Mouse (Mus musculus) stomach, postnatal 0 days (tissue): ENCODE measurements around the gene Dnaic1. TPM values are rescaled to one million over a fixed set of nuclear protein-coding genes. Genes with fewer than 3 reads are reported as not detected.

ENCODE experiments used
- ATAC-seq: fragments of 200-750 bp; cut with Nextera tagmentation; 2 replicates; pipeline ENCODE4 v1.8.0; 2017; ENCODE audit not compliant: low FRiP score, low TSS enrichment
- DNase-seq: peaks from one replicate; pipeline ENCODE4 v3.0.0-alpha.2; 2016; ENCODE audit warnings: low spot score
- H3K27ac ChIP-seq: fragments of 300-500 bp; sonication (generic); replicated peaks from 2 replicates; pipeline ENCODE4 v1.5.1; 2014; ENCODE audit warnings: mild to moderate bottlenecking, control low read depth
- H3K27me3 ChIP-seq: fragments of 300-500 bp; sonication (generic); 2 replicates; pipeline ENCODE4 v1.6.1; 2014; ENCODE audit warnings: low read length; ENCODE audit not compliant: control insufficient read depth, insufficient read depth
- H3K36me3 ChIP-seq: fragments of 300-500 bp; sonication (generic); 2 replicates; pipeline ENCODE4 v1.6.1; 2014; ENCODE audit warnings: low read length, mixed read lengths; ENCODE audit not compliant: control insufficient read depth, insufficient read depth
- H3K4me1 ChIP-seq: fragments of 300-500 bp; sonication (generic); replicated peaks from 2 replicates; pipeline ENCODE4 v1.6.1; 2014; ENCODE audit warnings: antibody characterized with exemption; ENCODE audit not compliant: control insufficient read depth, insufficient read depth
- H3K4me2 ChIP-seq: fragments of 300-500 bp; sonication (generic); replicated peaks from 2 replicates; pipeline ENCODE4 v1.6.1; 2014; ENCODE audit warnings: low read depth, mild to moderate bottlenecking, control low read depth, moderate library complexity
- H3K4me3 ChIP-seq: fragments of 300-500 bp; sonication (generic); 2 replicates; pipeline ENCODE4 v1.5.1; 2014; ENCODE audit warnings: low read depth, low read length, control low read depth
- H3K9ac ChIP-seq: fragments of 300-500 bp; sonication (generic); 2 replicates; pipeline ENCODE4 v1.6.1; 2014; ENCODE audit warnings: mild to moderate bottlenecking, low read length, control low read depth, mixed read lengths
- H3K9me3 ChIP-seq: fragments of 300-500 bp; sonication (generic); 2 replicates; pipeline ENCODE4 v1.6.1; 2016; ENCODE audit warnings: low read length; ENCODE audit not compliant: control insufficient read depth
- CTCF ChIP-seq: IDR thresholded peaks from 2 replicates; pipeline ENCODE4 v1.5.1; 2016; ENCODE audit warnings: antibody characterized with exemption, low read depth, mild to moderate bottlenecking, moderate library complexity
- EP300 ChIP-seq: optimal IDR thresholded peaks from 2 replicates; pipeline ENCODE3; 2016; ENCODE audit warnings: antibody characterized with exemption
- WGBS: fragments of 180-500 bp; shearing (Covaris S2); extraction: QIAGEN DNeasy Blood & Tissue Kit; methylation state at CpG from one replicate; pipeline ENCODE4 v1.1.7; 2014; 5-methylcytosine and 5-hydroxymethylcytosine counted together
- polyA plus RNA-seq: library from polyadenylated mRNA; unstranded; fragments of >200 nt; fragmentation: Nextera tagmentation; extraction: Ambion mirVana; gene quantifications from 2 replicates; pipeline ENCODE4 v1.2.1, GENCODE M21; 2015

The Dnaic1 gene
- polyA plus RNA-seq, 1 experiment from 2014 or later, result 6.0 TPM

GRCm38 (mm10) chr4:41545985-41546384 lies 23.6 kb upstream of the Dnaic1 start:
- H3K27me3 ChIP-seq, result no peaks in the 10 kb centered on the region
- DNase-seq (peak; percentile 50), ATAC-seq (no peak)
- TF ChIP-seq CTCF, result no peak
- H3K27ac ChIP-seq, result no peak overlapping the region
- 16% methylated on average over 8 of the region's 8 CpGs for WGBS
- no peak overlapping the region for H3K4me2 ChIP-seq
- H3K4me3 ChIP-seq, result no peak overlapping the region
- no peak overlapping the region for H3K9ac ChIP-seq
- H3K9me3 ChIP-seq, result no peaks in the 10 kb centered on the region
- no peaks in the 10 kb centered on the region for H3K4me1 ChIP-seq
- H3K36me3 ChIP-seq, result no peaks in the 10 kb centered on the region

DNA sequence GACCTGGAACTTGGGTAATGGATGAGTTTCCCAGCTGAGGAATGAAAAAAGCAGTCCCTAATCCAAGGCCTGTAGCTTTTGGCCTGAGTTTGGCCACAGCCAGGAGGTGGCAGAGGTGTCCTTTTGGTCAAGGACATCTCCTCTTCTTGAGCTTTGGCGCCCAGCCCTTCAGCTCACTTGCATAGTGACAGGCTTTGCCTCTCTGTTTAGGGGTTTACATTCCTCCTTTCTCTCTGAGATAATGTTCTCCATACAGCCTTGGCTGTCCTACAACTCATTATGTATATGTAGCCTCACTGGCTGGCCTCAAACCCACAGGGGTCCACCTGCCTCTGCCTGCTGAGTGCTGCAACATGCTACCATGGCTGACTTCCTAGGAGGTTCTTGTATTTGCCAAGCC lies 22.5 kb upstream of the Dnaic1 start:
- Histone ChIP-seq H3K4me3 (no peak overlapping the region), H3K27me3 (no peaks in the 10 kb centered on the region), H3K9me3 (no peaks in the 10 kb centered on the region), H3K4me1 (no peaks in the 10 kb centered on the region), H3K36me3 (no peaks in the 10 kb centered on the region), H3K27ac (no peak overlapping the region), H3K9ac (no peak overlapping the region), H3K4me2 (no peak overlapping the region)
- no peak for TF ChIP-seq CTCF
- TF ChIP-seq EP300, result no peak
- DNase-seq (no peak), ATAC-seq (no peak)
- WGBS, result 56% methylated on average over 1 of the region's 1 CpGs

DNA sequence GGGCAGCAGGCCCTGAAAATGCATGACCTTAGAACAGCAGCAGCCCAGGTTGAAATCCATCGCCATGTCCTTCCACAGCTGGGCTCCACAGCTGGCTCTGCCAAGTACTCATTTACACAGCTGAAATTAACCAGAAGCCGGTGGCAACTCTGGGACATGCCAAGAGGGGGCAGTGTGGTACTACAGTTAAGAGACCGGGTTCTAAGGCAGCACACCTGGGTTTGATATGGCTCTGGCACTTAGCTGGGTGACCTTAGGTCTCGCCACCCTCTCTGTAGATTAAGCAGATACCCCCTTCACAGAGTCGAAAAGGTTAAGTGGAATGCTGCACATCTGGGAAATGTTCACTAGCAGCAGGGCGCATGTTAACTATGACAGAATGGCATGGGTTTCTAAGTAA lies 17.0 kb upstream of the Dnaic1 start:
- DNase-seq (peak; percentile 77), ATAC-seq (no peak)
- peak; percentile 81 for TF ChIP-seq CTCF
- no peak for TF ChIP-seq EP300
- Histone ChIP-seq H3K9ac (no peak overlapping the region), H3K27me3 (no peaks in the 10 kb centered on the region), H3K36me3 (no peaks in the 10 kb centered on the region), H3K9me3 (no peaks in the 10 kb centered on the region), H3K4me2 (no peak overlapping the region), H3K4me3 (no peak overlapping the region), H3K27ac (no peak overlapping the region), H3K4me1 (no peaks in the 10 kb centered on the region)
- WGBS, result 33% methylated on average over 6 of the region's 6 CpGs

GRCm38 (mm10) chr4:41553116-41553515 lies 16.5 kb upstream of the Dnaic1 start:
- DNase-seq (no peak), ATAC-seq (no peak)
- Histone ChIP-seq H3K36me3 (no peaks in the 10 kb centered on the region), H3K4me3 (no peak overlapping the region), H3K4me1 (no peaks in the 10 kb centered on the region), H3K4me2 (no peak overlapping the region), H3K27me3 (no peaks in the 10 kb centered on the region), H3K9ac (no peak overlapping the region), H3K27ac (no peak overlapping the region), H3K9me3 (no peaks in the 10 kb centered on the region)
- TF ChIP-seq CTCF (no peak), EP300 (no peak)
- WGBS, result 77% methylated on average over 11 of the region's 11 CpGs

DNA sequence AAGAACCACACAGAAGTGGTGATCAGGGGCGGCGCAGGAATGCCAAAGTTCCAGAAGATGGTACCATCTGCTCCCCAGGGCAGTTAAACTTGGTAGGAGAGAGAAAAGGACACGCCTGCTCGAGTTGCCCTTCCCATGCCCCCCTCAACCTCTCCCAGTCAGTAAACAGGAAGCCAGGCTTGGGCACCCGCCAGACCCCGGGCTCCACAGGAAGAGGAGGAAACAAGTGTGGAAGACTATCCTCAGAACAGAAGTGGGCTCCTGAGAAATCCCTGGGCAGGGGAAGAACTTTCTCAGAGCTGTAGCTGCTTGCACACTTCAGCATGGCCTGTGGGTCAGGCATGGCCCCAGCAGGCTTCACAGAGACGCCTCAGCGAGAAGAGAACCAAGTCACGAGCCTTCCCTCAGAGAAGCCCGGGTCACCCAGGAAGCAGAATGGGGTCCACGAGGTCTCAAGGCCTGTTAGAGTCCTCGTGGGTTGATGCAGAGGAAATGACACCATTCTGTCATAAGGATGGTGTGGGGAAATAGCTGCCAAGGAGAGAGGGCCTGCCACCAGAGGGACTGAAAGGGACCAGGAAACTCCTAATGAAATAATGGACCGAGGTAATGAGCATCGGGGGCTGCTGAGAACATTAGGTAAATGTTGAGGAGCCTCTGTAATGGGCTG lies 14.4 kb upstream of the Dnaic1 start:
- no peak for DNase-seq
- H3K27ac ChIP-seq, result no peak overlapping the region
- H3K4me2 ChIP-seq, result no peak overlapping the region
- no peak for TF ChIP-seq EP300
- no peak for TF ChIP-seq CTCF
- no peaks in the 10 kb centered on the region for H3K4me1 ChIP-seq
- WGBS, result 61% methylated on average over 14 of the region's 14 CpGs
- no peak overlapping the region for H3K4me3 ChIP-seq
- H3K27me3 ChIP-seq, result no peaks in the 10 kb centered on the region
- no peaks in the 10 kb centered on the region for H3K9me3 ChIP-seq
- no peak; the same call in 1 of the 2 replicates for ATAC-seq
- H3K9ac ChIP-seq, result no peak overlapping the region
- H3K36me3 ChIP-seq, result no peaks in the 10 kb centered on the region

DNA sequence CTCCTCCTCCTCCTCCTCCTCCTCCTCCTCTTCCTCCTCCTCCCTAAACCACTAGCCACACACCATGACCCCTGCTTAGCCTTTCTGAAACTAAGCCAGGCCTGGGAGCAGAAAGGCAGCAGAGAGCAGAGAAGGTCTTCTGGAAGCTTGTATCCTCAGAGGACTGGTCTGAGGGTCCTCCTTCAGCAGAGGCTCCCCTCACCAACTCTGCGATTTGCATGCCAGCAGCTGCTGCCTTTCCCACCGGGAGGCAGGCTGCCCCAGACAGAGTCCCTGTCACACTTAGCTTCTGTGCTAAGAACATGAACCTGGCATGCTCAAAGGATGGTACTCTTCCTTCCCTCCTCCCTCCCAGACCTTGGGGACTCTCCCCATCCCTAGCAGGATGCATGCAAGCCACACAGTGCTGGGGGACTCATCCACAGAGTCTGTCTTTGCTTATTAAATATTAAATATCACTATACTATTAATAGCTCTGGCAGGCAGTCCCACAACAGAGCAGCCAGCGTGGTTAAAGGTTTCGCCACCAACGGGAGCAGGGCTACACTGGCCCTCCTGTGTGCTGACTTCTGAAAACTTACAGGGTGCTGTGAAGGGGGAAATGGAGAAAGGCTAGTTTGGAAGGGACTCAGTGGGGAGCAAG lies 13.1 kb upstream of the Dnaic1 start:
- WGBS, result 34% methylated on average over 5 of the region's 5 CpGs
- Histone ChIP-seq H3K9me3 (no peaks in the 10 kb centered on the region), H3K27ac (no peak overlapping the region), H3K4me3 (no peak overlapping the region), H3K9ac (no peak overlapping the region), H3K27me3 (no peaks in the 10 kb centered on the region), H3K4me2 (no peak overlapping the region), H3K36me3 (no peaks in the 10 kb centered on the region), H3K4me1 (no peaks in the 10 kb centered on the region)
- no peak for ATAC-seq
- no peak for DNase-seq
- TF ChIP-seq EP300, result no peak
- TF ChIP-seq CTCF, result no peak
